Mouse (Mus musculus): ENCODE results near the gene Nfkbiz.

GRCm38 (mm10) chr16:55858465-55858864 is 19.8 kb upstream of the Nfkbiz start:
- no peak for TF ChIP-seq POLR2A (IDR thresholded peaks at IDR 0.05; ENCODE audit: borderline replicate concordance, low read depth, low read length)
- TF ChIP-seq CTCF (IDR thresholded peaks at IDR 0.05; ENCODE audit: low read depth, low read length), result peak; percentile 53
